In the genomic region with DNA sequence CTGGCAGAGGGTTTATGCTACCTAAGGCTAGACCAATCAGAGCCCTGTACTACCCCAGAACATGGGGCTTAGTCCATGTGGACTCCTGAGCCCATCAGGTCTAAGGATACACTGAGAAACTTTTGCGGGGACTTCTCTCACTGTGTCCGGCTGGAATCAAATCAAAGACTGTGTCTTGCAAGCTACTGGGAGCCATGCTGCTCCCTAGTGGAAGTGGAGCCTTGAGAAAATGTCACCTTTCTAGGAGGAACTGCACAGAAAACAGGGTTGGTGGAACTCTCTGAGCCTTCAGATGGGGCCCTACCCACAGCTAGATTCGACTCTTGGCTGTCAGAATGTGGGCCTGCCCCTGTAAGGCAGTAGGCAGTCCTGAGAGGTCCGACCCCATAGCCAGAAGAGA, we compare ENCODE assay signal across 8 mouse cellular contexts. TPM values are rescaled to one million over a fixed set of nuclear protein-coding genes. Genes with fewer than 3 reads are reported as not detected.
DNase-seq lines count a peak whose midpoint lies in the region; ATAC-seq and TF ChIP-seq lines count a peak whose summit lies in the region.

No protein-coding gene starts in this region.

- peak; percentile 46 for DNase-seq in gastrocnemius, postnatal 14 days
- no peak for DNase-seq in gastrocnemius, adult 8-10 months (ENCODE audit: low spot score in 2 of 2)
- DNase-seq in lung, postnatal 10 days = peak; percentile 66
- DNase-seq in lung, adult 18-20 months = no peak
- DNase-seq in MEL (ENCODE audit: low read depth, low spot score) = peak; percentile 74
- peak; percentile 43 for DNase-seq in kidney, postnatal 14 days
- DNase-seq in hindbrain, embryonic 14.5 days (ENCODE audit: low spot score) = no peak
- no peak for DNase-seq in liver, postnatal 0 days

- H3K9me3 ChIP-seq in MEL (replicated peaks; ENCODE audit: insufficient read depth, low read length) = no peaks in the 10 kb centered on the region
- H3K9me3 ChIP-seq in hindbrain, embryonic 14.5 days (ENCODE audit: control insufficient read depth, low read length) = no peaks in the 10 kb centered on the region
- H3K9me3 ChIP-seq in liver, postnatal 0 days (ENCODE audit: low read length) = no peaks in the 10 kb centered on the region

- no peak overlapping the region for H3K27ac ChIP-seq in MEL (ENCODE audit: control insufficient read depth, low read depth, low read length)
- no peak overlapping the region for H3K27ac ChIP-seq in hindbrain, embryonic 14.5 days
- H3K27ac ChIP-seq in liver, postnatal 0 days (ENCODE audit: low read depth) = no peak overlapping the region

- H3K27me3 ChIP-seq in MEL (ENCODE audit: control insufficient read depth in 1 of 2, insufficient read depth in 2 of 2, low read length in 2 of 2) = peaks cover 0 to 5% of the 10 kb centered on the region in 2 experiments; a peak in 1 of 4 replicates
- H3K27me3 ChIP-seq in hindbrain, embryonic 14.5 days (ENCODE audit: control insufficient read depth, insufficient read depth, low read length) = 0 out of 2 replicates have a peak, but pooled peaks cover 4% of the 10 kb centered on the region
- H3K27me3 ChIP-seq in liver, postnatal 0 days (ENCODE audit: insufficient read depth, low read length) = no peaks in the 10 kb centered on the region; the same call in 1 of the 2 replicates

- H3K36me3 ChIP-seq in MEL (ENCODE audit: control insufficient read depth in 1 of 2, insufficient read depth in 2 of 2, low read length in 2 of 2) = no peaks in the 10 kb centered on the region
- H3K36me3 ChIP-seq in hindbrain, embryonic 14.5 days (replicated peaks; ENCODE audit: control insufficient read depth, insufficient read depth) = no peaks in the 10 kb centered on the region
- no peaks in the 10 kb centered on the region for H3K36me3 ChIP-seq in liver, postnatal 0 days (replicated peaks; ENCODE audit: insufficient read depth, low read length)

- 54% methylated on average over 4 of the region's 4 CpGs for WGBS in hindbrain, embryonic 14.5 days
- 43% methylated on average over 4 of the region's 4 CpGs for WGBS in liver, postnatal 0 days (ENCODE audit: insufficient replicate concordance)

- TF ChIP-seq RAD21 in MEL (IDR thresholded peaks at IDR 0.05; ENCODE audit: low read depth, low read length) = peak; percentile 35

- no peaks in the 10 kb centered on the region for H3K79me2 ChIP-seq in MEL (ENCODE audit: control insufficient read depth, insufficient read depth, low read length, poor library complexity)

- no peak overlapping the region for H3K4me2 ChIP-seq in hindbrain, embryonic 14.5 days (replicated peaks)
- no peak overlapping the region for H3K4me2 ChIP-seq in liver, postnatal 0 days (ENCODE audit: low read depth, low read length)

- TF ChIP-seq CTCF in MEL (IDR thresholded peaks at IDR 0.05 in 2 of 3, conservative IDR thresholded peaks at IDR 0.05 in 1 of 3; ENCODE audit: control insufficient read depth in 1 of 3, insufficient read depth in 1 of 3, low read depth in 2 of 3, low read length in 3 of 3, poor library complexity in 1 of 3, severe bottlenecking in 1 of 3) = peak; percentile 62 to 72 (median 69)
- no peak for TF ChIP-seq CTCF in liver, postnatal 0 days (IDR thresholded peaks at IDR 0.05; ENCODE audit: low read depth)

- TF ChIP-seq POLR2A in MEL (IDR thresholded peaks at IDR 0.05; ENCODE audit: control insufficient read depth in 1 of 2, insufficient read depth in 1 of 2, low read depth in 1 of 2, low read length in 2 of 2, poor library complexity in 1 of 2) = no peak

- intact Hi-C loops in gastrocnemius, postnatal 14 days (cut with DNase I; ENCODE audit: low total_unique reads) = loop anchor here (5.0 kb wide), 1 partner anchor 132 kb away; no protein-coding TSS in a partner anchor

- H3K9ac ChIP-seq in MEL (ENCODE audit: control insufficient read depth, low read depth, low read length, poor library complexity, severe bottlenecking) = no peak overlapping the region
- H3K9ac ChIP-seq in hindbrain, embryonic 14.5 days = no peak overlapping the region
- H3K9ac ChIP-seq in liver, postnatal 0 days (replicated peaks) = no peak overlapping the region

- ATAC-seq in hindbrain, embryonic 14.5 days (ENCODE audit: low FRiP score) = no peak
- ATAC-seq in liver, postnatal 0 days = no peak

- H3K4me1 ChIP-seq in MEL (ENCODE audit: control insufficient read depth in 1 of 2, insufficient read depth in 2 of 2, low read length in 2 of 2) = no peaks in the 10 kb centered on the region
- no peaks in the 10 kb centered on the region for H3K4me1 ChIP-seq in hindbrain, embryonic 14.5 days (replicated peaks; ENCODE audit: control insufficient read depth, insufficient read depth, low read length)
- H3K4me1 ChIP-seq in liver, postnatal 0 days (ENCODE audit: insufficient read depth) = peaks cover 8% of the 10 kb centered on the region; the same call in 1 of the 2 replicates

- no peak overlapping the region for H3K4me3 ChIP-seq in MEL (ENCODE audit: control insufficient read depth in 1 of 2, insufficient read depth in 1 of 2, low read depth in 2 of 2, low read length in 2 of 2)
- no peak overlapping the region for H3K4me3 ChIP-seq in hindbrain, embryonic 14.5 days (replicated peaks; ENCODE audit: low read length)
- no peak overlapping the region for H3K4me3 ChIP-seq in liver, postnatal 0 days (ENCODE audit: low read depth, low read length)

- no peak for TF ChIP-seq EP300 in MEL (IDR thresholded peaks at IDR 0.05; ENCODE audit: low read depth in 1 of 2, low read length in 2 of 2)
- TF ChIP-seq EP300 in liver, postnatal 0 days (IDR thresholded peaks at IDR 0.05; ENCODE audit: low read depth) = no peak

TF ChIP-seq in MEL, 35 proteins besides CTCF, POLR2A, EP300 and RAD21:
- TF ChIP-seq SMC3 (IDR thresholded peaks at IDR 0.05; ENCODE audit: low read depth, low read length) = peak; percentile 28; the same call in 1 of the 2 replicates
- TF ChIP-seq UBTF (IDR thresholded peaks at IDR 0.05; ENCODE audit: borderline replicate concordance, insufficient read depth, low read depth, low read length) = no peak
TF ChIP-seq in MEL: peak in this region for 1.

RNA-seq across cellular contexts. Expression of gene D630003M21Rik, which starts 18.5 kb away (rescaled TPM):
- 1 to 10 TPM; 3.3 to 4.2 TPM for total RNA-seq in gastrocnemius, postnatal 14 days (2021)
- 1 to 10 TPM in 2 of 4 experiments, under 1 TPM in 2; 0.75 to 1.5 (median 1.2) TPM for total RNA-seq in gastrocnemius, adult 8-10 months (2022)
- not detected in 2 replicates for total RNA-seq in MEL (2012; rRNA removed)
- polyA plus RNA-seq in MEL (2012; ENCODE audit: insufficient read depth in 1 of 2, insufficient read length in 2 of 2, low read depth in 1 of 2, low replicate concordance in 2 of 2, missing spikeins in 1 of 2) = under 1 TPM in 1 of 2 experiments, not detected in 1; 0.10 TPM
- 1.6 and 1.7 TPM in 2 replicates for polyA plus RNA-seq in hindbrain, embryonic 14.5 days (2014; fragmentation: Nextera tagmentation; extraction: Ambion mirVana)
- polyA plus RNA-seq in liver, postnatal 0 days (2015; fragmentation: Nextera tagmentation; extraction: Ambion mirVana) = 0.64 and 0.67 TPM in 2 replicates

RNA-seq across cellular contexts. Expression of gene Bpi, which starts 47.4 kb away (rescaled TPM):
- total RNA-seq in gastrocnemius, postnatal 14 days (2021) = not detected
- total RNA-seq in gastrocnemius, adult 8-10 months (2022) = not detected
- total RNA-seq in MEL (2012; rRNA removed) = not detected in 2 replicates
- polyA plus RNA-seq in MEL (2012; ENCODE audit: insufficient read depth in 1 of 2, insufficient read length in 2 of 2, low read depth in 1 of 2, low replicate concordance in 2 of 2, missing spikeins in 1 of 2) = under 1 TPM in 1 of 2 experiments, not detected in 1; 0.10 TPM
- polyA plus RNA-seq in hindbrain, embryonic 14.5 days (2014; fragmentation: Nextera tagmentation; extraction: Ambion mirVana) = not detected in 2 replicates
- polyA plus RNA-seq in liver, postnatal 0 days (2015; fragmentation: Nextera tagmentation; extraction: Ambion mirVana) = not detected in 2 replicates

Comparison
In these comparisons a context has a peak if more than half of its experiments do, and no peak if none do; other contexts are left out.
1. DNase-seq: peak in gastrocnemius, postnatal 14 days (single experiment), lung, postnatal 10 days (single experiment), MEL (single experiment) and kidney, postnatal 14 days (single experiment); none in gastrocnemius, adult 8-10 months (0 of 2), lung, adult 18-20 months (0 of 2), hindbrain, embryonic 14.5 days (single experiment) and liver, postnatal 0 days (single experiment).